Mouse (Mus musculus) left cerebral cortex, postnatal 25 days (tissue): ENCODE data around the gene Lysmd2. TPM values are rescaled to one million over a fixed set of nuclear protein-coding genes. Genes with fewer than 3 reads are reported as not detected.
"Not testable (repeated sequence)": the region's sequence is repeated elsewhere in the genome, so short reads cannot be mapped to it uniquely, and the experiment has no call there.

Source experiments
- DNase-seq, 2 experiments: peaks; one replicate each; pipeline ENCODE4 v3.0.0; 2022; ENCODE audit warnings: low spot score in 2 of 2, mixed read lengths in 1 of 2
- intact Hi-C: fragments of 180-260 bp; cut with DNase I; formaldehyde crosslinking; loops from one replicate; pipeline ENCODE4 v1.15.1; 2025
- total RNA-seq, 2 experiments: library from RNA; stranded (reverse); gene quantifications; 2 replicates each; pipeline ENCODE4 v1.2.3; 2021

Lysmd2 gene
- total RNA-seq, 2 experiments from 2014 or later: 68.1 to 69.2 TPM

GRCm38 (mm10) chr9:75621428-75621827, 4.1 kb upstream of the Lysmd2 start:
- intact Hi-C loops: no loop called here
- DNase-seq: no peak

- intact Hi-C loops: loop anchor here (1.0 kb wide), 1 partner anchor 14 kb away; the partner anchor contains the start of gene Tmod2
- DNase-seq: no peak
These were observed 472 bp upstream of the Lysmd2 start for GRCm38 (mm10) chr9:75624983-75625555.

- intact Hi-C loops: no loop called here
- no peak for DNase-seq
These were observed 715 bp downstream of the Lysmd2 start for GRCm38 (mm10) chr9:75626308-75626604.

- intact Hi-C loops: no loop called here
- DNase-seq: no peak
These were observed 5.4 kb downstream of the Lysmd2 start for GRCm38 (mm10) chr9:75630823-75631454.

- DNase-seq: no peak
- intact Hi-C loops: no loop called here
These were observed 6.6 kb downstream of the Lysmd2 start for GRCm38 (mm10) chr9:75632111-75632510.

- intact Hi-C loops: no loop called here
- no peak for DNase-seq
These were observed 7.4 kb downstream of the Lysmd2 start for GRCm38 (mm10) chr9:75632902-75633301.

GRCm38 (mm10) chr9:75633603-75634002, 8.1 kb downstream of the Lysmd2 start:
- intact Hi-C loops: no loop called here
- DNase-seq: no peak

GRCm38 (mm10) chr9:75634226-75634625, 8.7 kb downstream of the Lysmd2 start:
- no peak for DNase-seq
- intact Hi-C loops: no loop called here

- intact Hi-C loops: no loop called here
- no peak for DNase-seq
These were observed 19.9 kb downstream of the Lysmd2 start for GRCm38 (mm10) chr9:75645405-75645804.

GRCm38 (mm10) chr9:75653981-75654911, 28.7 kb downstream of the Lysmd2 start:
- peak in 1 of 2 experiments; percentile 69 for DNase-seq
- intact Hi-C loops: no loop called here

- intact Hi-C loops, DNase-seq: not testable (repeated sequence)
These were observed 30.9 kb downstream of the Lysmd2 start for GRCm38 (mm10) chr9:75656456-75656855.

GRCm38 (mm10) chr9:75660917-75661316, 35.4 kb downstream of the Lysmd2 start:
- DNase-seq: peak; percentile 57 to 93
- intact Hi-C loops: no loop called here

- no peak for DNase-seq
- intact Hi-C loops: no loop called here
These were observed 39.8 kb downstream of the Lysmd2 start for GRCm38 (mm10) chr9:75665364-75665763.

- DNase-seq: no peak
- intact Hi-C loops: no loop called here
These were observed 41.1 kb downstream of the Lysmd2 start for GRCm38 (mm10) chr9:75666612-75667011.

GRCm38 (mm10) chr9:75672769-75673168, 47.2 kb downstream of the Lysmd2 start:
- DNase-seq: peak in 1 of 2 experiments; percentile 44
- intact Hi-C loops: no loop called here

- DNase-seq: peak in 1 of 2 experiments; percentile 93
- intact Hi-C loops: no loop called here
These were observed 50.7 kb downstream of the Lysmd2 start for GRCm38 (mm10) chr9:75676226-75676625.

GRCm38 (mm10) chr9:75678341-75678740, 52.8 kb downstream of the Lysmd2 start:
- no peak for DNase-seq
- intact Hi-C loops: no loop called here

GRCm38 (mm10) chr9:75679629-75680028, 54.1 kb downstream of the Lysmd2 start:
- intact Hi-C loops: no loop called here
- DNase-seq: no peak

GRCm38 (mm10) chr9:75680606-75681005, 55.1 kb downstream of the Lysmd2 start:
- DNase-seq: peak; percentile 41 to 77
- intact Hi-C loops: no loop called here

- DNase-seq: peak; percentile 93 to 98
- intact Hi-C loops: loop anchor here (2.0 kb wide), 1 partner anchor 87 kb away; no protein-coding TSS in a partner anchor
These were observed 58.1 kb downstream of the Lysmd2 start, which contains the start of gene Scg3 for GRCm38 (mm10) chr9:75683426-75684191. TSS of gene Scg3 (minus strand) at chr9:75684056.
